17 mouse cellular contexts compared by ENCODE assay signal in genomic region chr10:3693699-3694280, GRCm38 (mm10). TPM values are rescaled to one million over a fixed set of nuclear protein-coding genes. Genes with fewer than 3 reads are reported as not detected.
DNase-seq lines count a peak whose midpoint lies in the region; ATAC-seq and TF ChIP-seq lines count a peak whose summit lies in the region.
"Had no signal": no experiment of that assay in that cellular context is flagged by ENCODE, and none has a peak within 500 bp of the region (broad histone marks: within the 10 kb centered on the region; RNA-seq: fewer than 3 reads in every experiment).

No protein-coding gene starts in this region.

- H3K4me1 ChIP-seq in neural tube, embryonic 15.5 days = no peaks in the 10 kb centered on the region
- no peaks in the 10 kb centered on the region for H3K4me1 ChIP-seq in forebrain, postnatal 0 days (ENCODE audit: insufficient read depth)
- H3K4me1 ChIP-seq: liver, embryonic 15.5 days; midbrain, embryonic 12.5 days had no signal

- DNase-seq in heart, postnatal 4 days = peak; percentile 12
- no peak for DNase-seq in heart, postnatal 25 days (ENCODE audit: low spot score)
- peak; percentile 20 for DNase-seq in neural tube, embryonic 10.5 days (ENCODE audit: extremely low spot score, low spot score)
- peak; percentile 28 for DNase-seq in forebrain, postnatal 0 days
- DNase-seq in MN1 (ENCODE audit: low spot score) = no peak
- DNase-seq: adrenal gland, postnatal 10 days; cerebellum, adult 9-10 months; heart, adult 18-20 months; kidney, adult 9 months; lung, postnatal 36 days had no signal

- ATAC-seq in neural tube, embryonic 15.5 days (ENCODE audit: low FRiP score) = no peak
- peak; percentile 60 for ATAC-seq in forebrain, postnatal 0 days
- ATAC-seq in monocyte, adult 5-6 weeks (replicated peaks; ENCODE audit: insufficient number of reproducible peaks, low FRiP score, low TSS enrichment, poor library complexity, severe bottlenecking) = no peak
- ATAC-seq: inflammation-experienced regulatory T-cells, adult 6 months had no signal

- no peaks in the 10 kb centered on the region for H3K27me3 ChIP-seq in neural tube, embryonic 15.5 days (replicated peaks)
- no peaks in the 10 kb centered on the region for H3K27me3 ChIP-seq in forebrain, postnatal 0 days (ENCODE audit: insufficient read depth, low read length)
- H3K27me3 ChIP-seq: heart, embryonic 15.5 days; liver, embryonic 15.5 days; midbrain, embryonic 12.5 days had no signal

- H3K36me3 ChIP-seq in neural tube, embryonic 15.5 days = no peaks in the 10 kb centered on the region
- H3K36me3 ChIP-seq in forebrain, postnatal 0 days (ENCODE audit: insufficient read depth) = no peaks in the 10 kb centered on the region
- H3K36me3 ChIP-seq: G1E; heart, embryonic 15.5 days; liver, embryonic 15.5 days; midbrain, embryonic 12.5 days had no signal

- no peak overlapping the region for H3K4me2 ChIP-seq in neural tube, embryonic 15.5 days
- H3K4me2 ChIP-seq in forebrain, postnatal 0 days (ENCODE audit: low read depth) = no peak overlapping the region
- H3K4me2 ChIP-seq: heart, embryonic 15.5 days; liver, embryonic 15.5 days; midbrain, embryonic 12.5 days had no signal

- no peak overlapping the region for H3K27ac ChIP-seq in neural tube, embryonic 15.5 days (replicated peaks)
- H3K27ac ChIP-seq in forebrain, postnatal 0 days (ENCODE audit: low read depth, low read length) = no peak overlapping the region
- H3K27ac ChIP-seq: heart, embryonic 15.5 days; liver, embryonic 15.5 days; midbrain, embryonic 12.5 days had no signal

- no peak overlapping the region for H3K4me3 ChIP-seq in neural tube, embryonic 15.5 days (replicated peaks)
- H3K4me3 ChIP-seq in forebrain, postnatal 0 days (ENCODE audit: low read depth, low read length) = no peak overlapping the region
- H3K4me3 ChIP-seq: heart, embryonic 15.5 days; liver, embryonic 15.5 days; midbrain, embryonic 12.5 days had no signal

- H3K9me3 ChIP-seq in neural tube, embryonic 15.5 days (replicated peaks) = no peaks in the 10 kb centered on the region
- H3K9me3 ChIP-seq in forebrain, postnatal 0 days (ENCODE audit: low read length) = no peaks in the 10 kb centered on the region
- H3K9me3 ChIP-seq: G1E; heart, embryonic 15.5 days; liver, embryonic 15.5 days; midbrain, embryonic 12.5 days had no signal

- WGBS in neural tube, embryonic 15.5 days = 53% methylated on average over 6 of the region's 6 CpGs
- 37% methylated on average over 6 of the region's 6 CpGs for WGBS in forebrain, postnatal 0 days

- no peak for TF ChIP-seq CTCF in forebrain, postnatal 0 days (IDR thresholded peaks at IDR 0.05; ENCODE audit: low read depth)

- H3K9ac ChIP-seq in neural tube, embryonic 15.5 days (replicated peaks) = no peak overlapping the region
- H3K9ac ChIP-seq in forebrain, postnatal 0 days = no peak overlapping the region
- H3K9ac ChIP-seq: heart, embryonic 15.5 days; liver, embryonic 15.5 days; midbrain, embryonic 12.5 days had no signal

- intact Hi-C loops in heart, postnatal 25 days (cut with DNase I) = no loop called here

RNA-seq across cellular contexts. Expression of gene Plekhg1, which starts 46.4 kb away (rescaled TPM):
- 10 to 100 TPM; 22.1 to 22.7 TPM for total RNA-seq in heart, postnatal 4 days (2021)
- 1 to 10 TPM; 9.0 to 9.6 TPM for total RNA-seq in heart, postnatal 25 days (2021)
- polyA plus RNA-seq in neural tube, embryonic 15.5 days (2015; fragmentation: Nextera tagmentation; extraction: Ambion mirVana) = 6.5 and 7.4 TPM in 2 replicates
- total RNA-seq in forebrain, postnatal 0 days (2014; rRNA removed) = 6.3 and 10.7 TPM in 2 replicates
- 2.0 and 4.3 TPM in 2 replicates for polyA plus RNA-seq in forebrain, postnatal 0 days (2015; fragmentation: Nextera tagmentation; extraction: Ambion mirVana)
- 10.9 to 19.2 TPM (median 11.8 TPM) in 3 replicates for total RNA-seq in monocyte, adult 5-6 weeks (2017)

Comparison
In these comparisons a context has a peak if more than half of its experiments do, and no peak if none do; other contexts are left out.
1. DNase-seq: peak in heart, postnatal 4 days (single experiment), neural tube, embryonic 10.5 days (single experiment) and forebrain, postnatal 0 days (single experiment); none in heart, postnatal 25 days (single experiment) and MN1 (single experiment).